In genomic region chr4:97777081-97777705, GRCm38 (mm10) we compare ENCODE assay signal across 7 mouse cellular contexts. TPM values are rescaled to one million over a fixed set of nuclear protein-coding genes. Genes with fewer than 3 reads are reported as not detected.
DNase-seq lines count a peak whose midpoint lies in the region; ATAC-seq and TF ChIP-seq lines count a peak whose summit lies in the region.

No protein-coding gene starts in this region.

- peak overlapping the region; percentile 98 for H3K27ac ChIP-seq in embryonic facial prominence, embryonic 14.5 days (replicated peaks; ENCODE audit: low read depth, low read length)
- peak overlapping the region; percentile 94 for H3K27ac ChIP-seq in hindbrain, embryonic 10.5 days
- H3K27ac ChIP-seq in limb, embryonic 14.5 days (replicated peaks; ENCODE audit: low read depth, low read length) = peak overlapping the region; percentile 99

- no peaks in the 10 kb centered on the region for H3K79me2 ChIP-seq in myocyte (ENCODE audit: control insufficient read depth, insufficient read depth)

- H3K9ac ChIP-seq in embryonic facial prominence, embryonic 14.5 days (ENCODE audit: low read depth, low read length) = peak overlapping the region; percentile 100
- H3K9ac ChIP-seq in limb, embryonic 14.5 days (ENCODE audit: low read depth, low read length, severe bottlenecking) = peak overlapping the region; percentile 100

- ATAC-seq in embryonic facial prominence, embryonic 14.5 days (ENCODE audit: low read depth) = peak; percentile 20
- ATAC-seq in limb, embryonic 14.5 days (ENCODE audit: low FRiP score, low read depth) = peak; percentile 51

- no peaks in the 10 kb centered on the region for H3K9me3 ChIP-seq in E14TG2a.4 (ENCODE audit: low read length)
- H3K9me3 ChIP-seq in embryonic facial prominence, embryonic 14.5 days (ENCODE audit: control insufficient read depth, low read length) = no peaks in the 10 kb centered on the region
- no peaks in the 10 kb centered on the region for H3K9me3 ChIP-seq in hindbrain, embryonic 10.5 days
- no peaks in the 10 kb centered on the region for H3K9me3 ChIP-seq in limb, embryonic 14.5 days (ENCODE audit: control insufficient read depth, low read length)

- no peak overlapping the region for H3ac ChIP-seq in myocyte (ENCODE audit: control insufficient read depth, insufficient read length)

- peaks cover 14% of the 10 kb centered on the region for H3K4me1 ChIP-seq in E14TG2a.4 (replicated peaks; ENCODE audit: low read depth, low read length)
- peaks cover 15% of the 10 kb centered on the region for H3K4me1 ChIP-seq in embryonic facial prominence, embryonic 14.5 days (ENCODE audit: control insufficient read depth, insufficient read depth, low read length)
- peaks cover 53% of the 10 kb centered on the region for H3K4me1 ChIP-seq in hindbrain, embryonic 10.5 days (replicated peaks)
- peaks cover 24% of the 10 kb centered on the region for H3K4me1 ChIP-seq in limb, embryonic 14.5 days (ENCODE audit: control insufficient read depth, insufficient read depth, low read length)

- no peaks in the 10 kb centered on the region for H3K36me3 ChIP-seq in E14TG2a.4 (ENCODE audit: insufficient read depth, low read length)
- no peaks in the 10 kb centered on the region for H3K36me3 ChIP-seq in embryonic facial prominence, embryonic 14.5 days (ENCODE audit: control insufficient read depth, insufficient read depth, low read length)
- H3K36me3 ChIP-seq in hindbrain, embryonic 10.5 days = no peaks in the 10 kb centered on the region
- no peaks in the 10 kb centered on the region for H3K36me3 ChIP-seq in limb, embryonic 14.5 days (ENCODE audit: control insufficient read depth, insufficient read depth, low read length)
- no peaks in the 10 kb centered on the region for H3K36me3 ChIP-seq in myocyte (ENCODE audit: control insufficient read depth, insufficient read depth)

- H3K4me3 ChIP-seq in E14TG2a.4 (replicated peaks; ENCODE audit: low read length) = peak overlapping the region; percentile 74
- peak overlapping the region; percentile 91 for H3K4me3 ChIP-seq in embryonic facial prominence, embryonic 14.5 days (ENCODE audit: low read depth, low read length)
- peak overlapping the region; percentile 85 for H3K4me3 ChIP-seq in hindbrain, embryonic 10.5 days
- H3K4me3 ChIP-seq in limb, embryonic 14.5 days (replicated peaks; ENCODE audit: low read length) = peak overlapping the region; percentile 97
- H3K4me3 ChIP-seq in myocyte = no peak overlapping the region

- 1% methylated on average over 24 of the region's 77 CpGs for WGBS in embryonic facial prominence, embryonic 14.5 days
- under 1% methylated on average over 66 of the region's 77 CpGs for WGBS in hindbrain, embryonic 10.5 days
- WGBS in limb, embryonic 14.5 days = 7% methylated on average over 47 of the region's 77 CpGs

- no peak for TF ChIP-seq POLR2A in limb, embryonic 14.5 days (IDR thresholded peaks at IDR 0.05; ENCODE audit: borderline replicate concordance, extremely low read depth, insufficient read depth, insufficient read length)
- TF ChIP-seq POLR2A in myocyte (IDR thresholded peaks at IDR 0.05; ENCODE audit: insufficient read length, low read depth) = no peak

- DNase-seq in R1 (ENCODE audit: low read depth, low spot score) = peak; percentile 40
- peak; percentile 81 for DNase-seq in embryonic facial prominence, embryonic 14.5 days (ENCODE audit: low spot score)
- DNase-seq in hindbrain, embryonic 10.5 days (ENCODE audit: low spot score) = peak; percentile 68
- DNase-seq in limb, embryonic 14.5 days (ENCODE audit: low spot score) = peak; percentile 46
- peak; percentile 27 for DNase-seq in thymus, postnatal 0 days (ENCODE audit: low spot score)

- H3K4me2 ChIP-seq in embryonic facial prominence, embryonic 14.5 days (ENCODE audit: low read depth, low read length) = peak overlapping the region; percentile 67
- peak overlapping the region; percentile 84 for H3K4me2 ChIP-seq in limb, embryonic 14.5 days (replicated peaks; ENCODE audit: low read depth, low read length, severe bottlenecking)
- peak overlapping the region; percentile 74 for H3K4me2 ChIP-seq in myocyte (ENCODE audit: low read depth)

- H3K27me3 ChIP-seq in E14TG2a.4 (ENCODE audit: insufficient read depth, low read length) = peaks cover 65% of the 10 kb centered on the region
- H3K27me3 ChIP-seq in embryonic facial prominence, embryonic 14.5 days (replicated peaks; ENCODE audit: control insufficient read depth, insufficient read depth, low read length) = no peaks in the 10 kb centered on the region
- H3K27me3 ChIP-seq in hindbrain, embryonic 10.5 days (ENCODE audit: insufficient read depth, poor library complexity, severe bottlenecking) = peaks cover 87% of the 10 kb centered on the region
- no peaks in the 10 kb centered on the region for H3K27me3 ChIP-seq in limb, embryonic 14.5 days (ENCODE audit: control insufficient read depth, insufficient read depth, low read length)
- peaks cover 26% of the 10 kb centered on the region for H3K27me3 ChIP-seq in myocyte (ENCODE audit: control insufficient read depth, insufficient read depth, insufficient read length)

- no peak for TF ChIP-seq CTCF in E14TG2a.4 (conservative IDR thresholded peaks at IDR 0.05; ENCODE audit: low read length)

TF ChIP-seq in myocyte, 11 proteins besides CTCF, POLR2A, EP300 and RAD21:
- TF ChIP-seq CEBPB (IDR thresholded peaks at IDR 0.05; ENCODE audit: insufficient read depth, poor library complexity, severe bottlenecking) (no peak), USF1 (IDR thresholded peaks at IDR 0.05; ENCODE audit: low read depth) (no peak), SRF (IDR thresholded peaks at IDR 0.05; ENCODE audit: control insufficient read depth, insufficient read length, low read depth) (no peak), MAX (IDR thresholded peaks at IDR 0.05; ENCODE audit: low read depth) (no peak), MYOD1 (IDR thresholded peaks at IDR 0.05; ENCODE audit: control insufficient read depth in 1 of 3, insufficient read length in 2 of 3, low read depth in 2 of 3) (no peak), MYOG (IDR thresholded peaks at IDR 0.05; ENCODE audit: control insufficient read depth in 1 of 3, insufficient read depth in 1 of 3, insufficient read length in 2 of 3, low read depth in 2 of 3) (no peak), E2F4 (IDR thresholded peaks at IDR 0.05; ENCODE audit: insufficient read depth) (no peak), POLR2AphosphoS2 (IDR thresholded peaks at IDR 0.05; ENCODE audit: insufficient read length, low read depth) (no peak), TCF3 (IDR thresholded peaks at IDR 0.05; ENCODE audit: insufficient read length, low read depth) (no peak), REST (IDR thresholded peaks at IDR 0.05; ENCODE audit: insufficient read depth, insufficient read length) (no peak), TCF12 (IDR thresholded peaks at IDR 0.05; ENCODE audit: insufficient read depth, poor library complexity, severe bottlenecking) (no peak)

RNA-seq across cellular contexts. Expression of gene E130114P18Rik, which starts 0.7 kb away (rescaled TPM):
- polyA plus RNA-seq in embryonic facial prominence, embryonic 14.5 days (2014; fragmentation: Nextera tagmentation; extraction: Ambion mirVana) = 4.1 and 4.4 TPM in 2 replicates
- 12.7 and 18.4 TPM in 2 replicates for polyA plus RNA-seq in hindbrain, embryonic 10.5 days (2016; fragmentation: Nextera tagmentation; extraction: Ambion mirVana)
- 2.1 and 2.2 TPM in 2 replicates for polyA plus RNA-seq in limb, embryonic 14.5 days (2012; rRNA removed)
- 4.6 and 4.9 TPM in 2 replicates for polyA plus RNA-seq in limb, embryonic 14.5 days (2014; fragmentation: Nextera tagmentation; extraction: Ambion mirVana)
- polyA plus RNA-seq in myocyte (2012; fragmentation: generic; extraction: Trizol) = not detected
- 0.54 and 0.79 TPM in 2 replicates for polyA plus RNA-seq in thymus, postnatal 0 days (2015; fragmentation: Nextera tagmentation; extraction: Ambion mirVana)

RNA-seq across cellular contexts. Expression of gene Nfia, which starts 4.7 kb away (rescaled TPM):
- 61.7 and 62.6 TPM in 2 replicates for polyA plus RNA-seq in embryonic facial prominence, embryonic 14.5 days (2014; fragmentation: Nextera tagmentation; extraction: Ambion mirVana)
- 10.9 and 17.5 TPM in 2 replicates for polyA plus RNA-seq in hindbrain, embryonic 10.5 days (2016; fragmentation: Nextera tagmentation; extraction: Ambion mirVana)
- polyA plus RNA-seq in limb, embryonic 14.5 days (2012; rRNA removed) = 51.9 and 74.6 TPM in 2 replicates
- 71.2 and 89.3 TPM in 2 replicates for polyA plus RNA-seq in limb, embryonic 14.5 days (2014; fragmentation: Nextera tagmentation; extraction: Ambion mirVana)
- 0.25 TPM for polyA plus RNA-seq in myocyte (2012; fragmentation: generic; extraction: Trizol)
- polyA plus RNA-seq in thymus, postnatal 0 days (2015; fragmentation: Nextera tagmentation; extraction: Ambion mirVana) = 16.5 and 18.7 TPM in 2 replicates

Comparison
In these comparisons a context has a peak if more than half of its experiments do, and no peak if none do; other contexts are left out.
1. DNase-seq: peak in every context shown above with its lines; median percentile 81 in embryonic facial prominence, embryonic 14.5 days; 68 in hindbrain, embryonic 10.5 days; 46 in limb, embryonic 14.5 days; 40 in R1; 27 in thymus, postnatal 0 days.